Mouse (Mus musculus) monocyte, adult 5-6 weeks (primary cell): ENCODE data around the gene Ninl. TPM values are rescaled to one million over a fixed set of nuclear protein-coding genes. Genes with fewer than 3 reads are reported as not detected.
A peak's percentile ranks its signal among the peaks of the same experiment; 100 is the strongest.
"Not testable (repeated sequence)": the region's sequence is repeated elsewhere in the genome, so short reads cannot be mapped to it uniquely, and the experiment has no call there.

Source experiments
- ATAC-seq: fragments of 153-309, 156-312 bp; replicated peaks from 2 replicates; pipeline ENCODE4 v1.8.0; 2017; ENCODE audit warnings: mild to moderate bottlenecking; ENCODE audit not compliant: low TSS enrichment, insufficient number of reproducible peaks, severe bottlenecking, poor library complexity, low FRiP score
- total RNA-seq: library from RNA; stranded (forward); fragments of 200-1000, 200-491, 200-594 nt; gene quantifications from 3 replicates; pipeline ENCODE4 v1.2.3, GENCODE M21; 2017

The Ninl gene
- total RNA-seq, 1 experiment from 2014 or later: not detected

DNA sequence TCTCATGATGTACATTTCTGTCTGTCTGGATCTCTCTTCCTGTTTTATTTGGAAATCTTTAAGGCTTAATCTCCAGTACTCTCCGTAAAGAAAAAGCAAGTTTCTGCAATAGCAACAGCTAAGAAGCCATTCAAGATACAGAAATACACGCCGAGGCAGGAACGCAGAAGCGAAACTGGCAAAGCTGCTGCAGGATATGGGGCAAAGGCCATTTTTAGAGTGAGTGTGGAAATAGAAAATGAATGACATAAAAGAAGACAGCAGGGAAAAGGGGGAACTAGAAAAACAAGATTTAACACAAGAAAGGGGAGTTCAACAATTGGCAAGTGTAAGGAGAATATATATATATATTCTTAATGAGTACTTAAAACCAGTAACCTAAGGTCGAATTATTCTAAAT, 117.5 kb downstream of the Ninl start:
- ATAC-seq: peak; percentile 92

DNA sequence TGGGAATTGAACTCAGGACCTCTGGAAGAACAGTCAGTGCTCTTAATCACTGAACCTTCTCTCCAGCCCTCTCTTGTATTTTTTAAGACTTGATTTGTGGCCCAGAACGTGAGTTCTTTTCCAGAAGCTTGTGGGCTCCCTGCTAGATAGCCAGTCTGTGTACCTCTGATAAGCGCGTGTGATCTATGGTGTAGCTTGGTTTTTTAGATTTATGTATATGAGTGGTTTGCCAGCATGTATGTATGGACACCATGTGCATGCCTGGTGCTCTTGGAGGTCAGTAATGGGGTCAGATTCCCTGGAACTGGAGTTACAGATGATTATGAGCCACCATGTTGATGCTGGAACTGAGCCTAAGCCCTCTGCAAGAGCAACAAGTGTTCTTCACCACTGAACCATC, 118.6 kb downstream of the Ninl start:
- no peak for ATAC-seq

DNA sequence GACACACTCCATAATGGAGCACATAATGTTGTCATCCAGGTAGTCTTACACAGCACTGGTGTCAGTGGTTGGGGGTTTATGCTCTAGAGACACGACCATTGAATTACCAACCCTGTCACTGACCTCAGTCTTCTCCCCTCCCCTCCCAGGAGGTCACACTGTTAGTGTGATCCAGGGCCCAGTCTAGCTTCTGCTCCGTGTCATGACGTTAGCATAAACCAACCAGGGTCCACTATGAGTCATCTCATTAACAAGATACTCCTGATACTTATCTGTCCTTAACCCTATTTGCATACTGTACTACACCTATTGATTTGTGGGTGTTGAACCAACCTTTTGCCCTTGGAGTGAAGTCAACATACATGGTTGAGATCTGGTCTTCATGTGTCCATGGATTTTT, 120.5 kb downstream of the Ninl start:
- no peak for ATAC-seq

DNA sequence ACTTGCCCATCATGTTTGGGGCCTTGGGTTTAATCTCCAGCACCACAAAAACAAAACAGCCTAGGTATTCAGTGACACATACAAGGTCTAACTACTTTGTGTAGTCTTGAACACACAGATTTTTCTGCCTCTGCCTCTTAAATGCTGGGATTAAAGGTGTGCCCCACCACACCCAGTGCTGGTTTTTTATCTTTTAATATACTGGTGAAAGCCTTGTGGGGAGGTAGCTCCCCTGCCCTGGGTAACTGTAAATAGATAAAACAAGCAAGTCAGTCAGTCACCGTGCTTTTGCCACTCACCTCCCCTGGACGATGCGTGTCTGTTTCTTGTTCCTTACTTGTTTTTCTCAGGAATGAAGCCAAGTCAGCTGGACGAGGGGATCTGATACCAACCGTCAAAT, 123.4 kb downstream of the Ninl start:
- ATAC-seq: no peak

DNA sequence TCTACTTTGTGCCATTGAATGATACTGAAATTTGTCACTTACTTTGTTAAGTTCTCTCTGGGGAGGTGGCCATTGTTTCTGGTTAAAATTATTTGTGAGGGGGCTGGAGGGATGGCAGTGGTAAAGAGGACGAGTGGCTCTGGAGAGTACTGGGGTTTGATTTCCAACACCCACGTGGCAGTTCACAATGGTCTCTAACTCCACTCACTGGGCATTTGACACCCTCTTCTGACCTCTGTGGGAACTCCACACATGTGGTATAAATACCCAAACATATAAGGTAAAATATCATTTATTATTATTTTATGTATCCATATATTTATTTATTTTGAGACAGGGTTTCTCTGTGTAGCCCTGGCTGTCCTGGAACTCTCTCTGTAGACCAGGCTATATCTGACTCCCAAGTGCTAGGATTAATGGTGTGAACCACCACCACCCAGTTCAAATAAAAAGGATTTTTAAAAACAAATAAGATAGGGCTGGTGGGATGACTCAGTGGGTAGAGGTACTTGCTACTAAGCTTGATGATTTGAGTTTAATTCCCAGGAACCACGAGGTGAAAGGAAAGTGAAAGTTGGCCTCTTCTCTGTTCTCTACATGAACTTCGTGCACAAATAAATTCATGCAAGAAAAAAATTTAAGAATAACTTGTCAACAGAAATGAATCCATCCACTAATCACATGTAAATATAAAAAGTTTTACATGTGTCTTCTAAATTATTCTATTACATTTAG, 124.2 kb downstream of the Ninl start:
- ATAC-seq: no peak

DNA sequence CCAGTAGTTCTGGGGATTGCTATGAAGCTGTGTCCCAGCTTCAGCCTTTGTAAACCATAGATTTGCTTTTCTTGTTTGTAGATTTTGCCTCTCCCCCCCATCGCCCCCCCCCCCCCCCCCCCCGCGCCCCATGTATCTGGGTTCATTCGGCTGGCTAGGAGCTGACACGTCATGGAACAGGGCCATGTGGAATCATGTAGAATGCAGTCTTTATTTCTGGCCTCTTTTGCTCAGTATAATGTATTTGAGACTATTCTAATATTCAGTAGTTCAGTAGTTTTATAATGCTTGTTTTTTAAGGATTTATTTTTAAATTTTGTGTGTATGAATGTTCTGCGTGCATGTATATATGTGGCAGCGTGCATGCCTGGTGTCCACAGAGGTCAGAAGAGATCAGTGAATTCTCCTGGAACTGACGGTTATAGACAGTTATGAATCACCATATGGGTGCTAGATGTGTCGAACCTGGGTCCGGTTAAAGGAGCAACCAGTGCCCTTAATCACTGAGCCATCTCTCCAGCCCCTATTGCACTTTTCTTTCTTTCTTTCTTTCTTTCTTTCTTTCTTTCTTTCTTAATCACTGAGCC, 128.8 kb downstream of the Ninl start:
- no peak for ATAC-seq

DNA sequence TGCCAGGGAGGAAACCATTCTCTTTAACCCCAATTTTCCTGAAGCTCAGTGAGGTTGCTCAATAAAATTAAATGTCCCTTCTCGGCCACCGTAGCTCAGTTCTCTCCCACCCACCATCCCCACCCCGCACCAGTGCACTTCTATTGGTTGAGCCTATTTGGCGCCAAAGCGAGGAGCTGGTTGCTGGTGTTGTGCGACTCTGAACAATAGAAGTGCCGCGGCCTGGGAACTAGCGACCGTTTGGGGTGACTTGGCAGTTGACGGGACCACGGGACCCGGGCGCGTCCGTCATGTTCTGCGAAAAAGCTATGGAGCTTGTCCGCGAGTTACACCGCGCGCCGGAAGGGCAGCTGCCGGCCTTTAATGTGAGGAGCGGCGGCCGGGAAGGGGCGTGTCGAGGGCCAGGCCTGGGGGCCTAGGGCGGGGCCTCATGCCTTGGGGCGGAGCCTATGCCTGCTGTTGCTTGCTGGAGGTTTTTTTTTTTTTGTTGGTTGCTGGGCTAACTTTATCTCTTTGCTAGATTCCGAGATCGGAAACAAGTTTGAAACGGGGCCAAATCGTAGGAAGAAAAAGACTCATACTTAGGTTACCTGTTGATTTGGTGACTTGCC, 129.6 kb downstream of the Ninl start:
- ATAC-seq: peak; percentile 87

DNA sequence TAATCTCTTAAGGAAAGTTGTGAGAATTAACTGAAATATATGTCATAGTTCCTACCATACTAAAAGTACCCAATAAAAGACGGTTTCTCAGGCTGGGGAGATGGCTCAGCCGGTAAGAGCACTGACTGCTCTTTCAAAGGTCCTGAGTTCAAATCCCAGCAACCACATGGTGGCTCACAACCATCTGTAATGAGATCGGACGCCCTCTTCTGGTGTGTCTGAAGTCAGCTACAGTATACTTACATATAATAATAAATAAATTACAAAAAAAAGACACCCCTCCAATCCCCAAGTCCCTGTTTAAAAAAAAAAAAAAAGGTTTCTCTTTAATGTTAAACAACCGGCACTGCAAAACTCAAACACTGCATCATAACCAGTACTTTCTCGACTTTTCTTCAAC, 130.3 kb downstream of the Ninl start:
- ATAC-seq: not testable (repeated sequence)

DNA sequence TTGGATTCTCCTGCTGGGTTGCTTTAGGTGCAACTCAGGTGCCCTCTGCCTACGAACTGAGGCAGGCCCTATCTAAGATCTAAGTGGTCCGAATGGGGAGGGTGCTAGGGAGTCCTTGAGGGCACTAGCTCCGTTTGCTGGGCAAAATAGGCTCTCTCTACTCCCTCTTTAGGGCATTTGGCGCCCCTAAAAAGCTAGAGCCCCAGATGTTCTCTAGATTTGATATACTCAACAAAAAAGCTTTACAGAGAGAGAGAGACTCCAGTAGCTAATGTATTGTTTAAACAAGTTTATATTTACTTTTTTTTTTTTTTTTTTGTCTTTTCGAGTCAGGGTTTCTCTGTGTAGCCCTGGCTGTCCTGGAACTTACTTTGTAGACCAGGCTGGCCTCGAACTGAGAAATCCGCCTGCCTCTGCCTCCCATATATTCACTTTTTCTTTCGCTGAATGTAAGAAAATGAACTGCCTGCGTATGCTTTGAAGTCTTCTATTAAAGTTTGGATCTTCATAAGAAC, 134.2 kb downstream of the Ninl start, which contains the start of gene Gins1:
Gene Gins1 (plus strand): TSS at position 465 of the 515 bp plus-strand sequence.
- no peak for ATAC-seq

DNA sequence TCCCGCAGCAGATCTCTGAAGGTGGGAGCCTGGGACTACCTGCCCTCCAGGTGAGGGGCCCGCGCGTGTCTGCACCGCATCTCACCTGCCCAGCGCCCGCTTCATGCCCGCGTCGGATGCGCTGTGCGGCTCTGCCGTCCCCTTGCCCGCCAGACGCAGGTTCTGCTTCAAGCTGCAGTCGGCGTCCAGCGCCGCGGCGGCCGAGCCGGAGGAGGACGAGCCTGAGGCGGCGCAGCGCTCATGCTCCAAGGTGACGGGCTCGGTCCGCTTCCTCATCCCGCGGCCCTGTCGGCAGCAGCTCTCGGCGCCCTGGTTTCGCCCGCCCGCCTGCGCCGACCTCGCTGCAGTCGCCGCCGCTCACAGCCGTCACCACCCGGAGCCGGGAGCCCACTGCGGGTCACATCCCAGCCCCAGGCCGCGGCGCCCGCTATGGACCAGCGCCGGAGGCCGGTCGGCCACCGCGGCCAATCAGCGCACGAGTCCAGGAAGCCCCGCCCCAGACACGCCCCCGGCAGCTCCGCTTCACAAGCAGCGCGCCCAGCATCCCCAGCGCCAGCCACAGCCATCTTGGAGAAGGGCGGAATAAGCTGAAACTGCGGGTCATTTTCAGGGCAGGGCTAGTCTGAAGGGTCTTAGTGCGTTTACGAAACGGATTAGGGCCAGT, 134.8 kb downstream of the Ninl start, which contains the start of gene Abhd12:
Gene Abhd12 (minus strand): TSS at position 470 of the 664 bp plus-strand sequence.
- ATAC-seq: peak; percentile 88

DNA sequence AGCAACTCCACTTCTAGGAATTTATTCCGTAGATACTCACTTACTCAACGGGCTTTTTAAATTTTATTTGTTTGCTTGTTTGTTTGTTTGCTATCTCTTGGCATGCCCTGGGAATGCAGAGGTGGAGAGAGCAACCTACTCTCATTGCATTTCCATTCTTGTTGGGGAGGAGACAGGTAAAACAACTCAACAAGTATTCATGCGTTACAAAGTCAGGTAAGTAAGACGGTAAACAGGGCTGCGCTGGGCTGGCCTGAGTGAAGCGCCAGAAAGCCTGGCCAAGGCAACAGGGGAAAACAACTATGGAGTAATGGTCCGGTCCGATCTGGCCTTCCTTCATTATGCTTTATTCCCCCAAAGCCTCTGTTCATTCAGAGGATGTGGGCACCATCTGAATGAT, 136.8 kb downstream of the Ninl start:
- no peak for ATAC-seq

DNA sequence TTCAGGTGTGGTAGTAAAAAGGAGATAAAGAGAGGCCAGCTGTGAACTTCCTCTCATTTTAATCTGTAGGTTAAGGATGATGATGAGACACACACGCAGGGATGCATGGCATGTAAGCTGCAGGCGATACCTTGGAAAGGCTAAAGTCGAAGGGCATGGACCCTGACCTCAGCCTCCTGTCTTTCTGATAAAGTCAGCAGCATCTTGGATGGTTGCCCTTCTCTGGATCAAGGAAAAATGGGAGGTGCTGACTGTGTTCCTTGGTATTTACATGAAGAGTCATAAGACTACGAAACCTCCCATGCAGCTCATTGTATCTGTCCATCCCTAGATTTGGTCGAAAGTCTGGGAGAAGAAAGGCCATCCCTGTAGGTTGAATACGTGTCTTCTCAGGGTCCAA, 138.8 kb downstream of the Ninl start:
- no peak for ATAC-seq

DNA sequence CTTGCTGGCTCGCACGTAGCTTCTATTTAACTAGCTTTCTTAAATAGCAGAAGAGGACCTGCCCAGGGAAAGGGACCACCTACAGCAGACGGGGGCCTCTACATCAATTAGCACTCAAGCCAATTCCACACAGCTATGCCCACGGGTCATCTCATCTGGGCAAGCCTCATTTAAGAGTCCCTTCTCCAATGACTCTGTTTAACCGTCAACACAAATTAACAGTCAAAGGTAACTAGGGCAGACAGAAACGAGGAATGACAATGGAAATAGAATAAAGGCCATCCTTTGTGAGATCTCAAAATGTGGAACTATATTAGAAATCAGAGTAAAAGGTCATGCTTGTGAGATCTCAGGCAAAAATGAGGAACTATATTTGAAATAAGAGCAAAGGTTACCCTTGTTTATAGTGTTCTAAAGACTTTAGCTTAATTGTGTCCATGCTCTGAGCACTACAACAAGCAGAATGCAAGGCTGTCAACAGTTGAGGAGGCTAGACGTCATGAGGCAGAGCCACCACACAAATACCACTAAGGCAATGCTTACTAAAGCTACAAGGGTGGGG, 143.4 kb downstream of the Ninl start:
- peak; percentile 78 for ATAC-seq

DNA sequence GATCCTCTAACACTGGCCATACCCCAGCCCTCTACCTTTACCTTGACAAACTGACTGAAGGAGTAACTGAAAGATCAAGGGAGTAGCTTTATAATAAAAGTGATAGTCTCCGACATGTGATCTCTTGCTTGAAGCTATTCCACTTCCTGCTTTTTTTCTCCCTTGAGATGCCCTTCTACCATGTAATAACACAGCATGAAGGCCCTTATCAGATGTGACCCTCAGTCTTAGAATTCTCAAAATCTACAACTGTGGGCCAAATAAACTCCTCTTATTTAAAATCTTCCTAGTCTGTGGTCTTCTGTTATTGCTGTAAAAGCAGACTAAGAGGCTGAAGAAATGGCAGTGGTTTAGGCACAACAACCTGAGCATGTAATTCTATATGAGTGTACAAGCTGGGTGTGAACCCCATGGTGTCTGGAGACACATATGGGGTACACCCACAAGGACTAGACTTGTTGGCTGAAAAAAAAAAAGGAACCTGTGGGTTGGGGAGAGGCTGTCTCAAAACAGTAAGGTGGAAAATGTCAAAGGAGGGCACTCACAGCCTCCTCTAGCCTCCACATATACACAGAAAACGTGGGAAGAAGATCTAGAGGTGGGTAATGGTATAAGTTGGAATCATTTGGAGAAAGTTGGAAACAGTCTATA, 144.4 kb downstream of the Ninl start:
- ATAC-seq: peak; percentile 72

DNA sequence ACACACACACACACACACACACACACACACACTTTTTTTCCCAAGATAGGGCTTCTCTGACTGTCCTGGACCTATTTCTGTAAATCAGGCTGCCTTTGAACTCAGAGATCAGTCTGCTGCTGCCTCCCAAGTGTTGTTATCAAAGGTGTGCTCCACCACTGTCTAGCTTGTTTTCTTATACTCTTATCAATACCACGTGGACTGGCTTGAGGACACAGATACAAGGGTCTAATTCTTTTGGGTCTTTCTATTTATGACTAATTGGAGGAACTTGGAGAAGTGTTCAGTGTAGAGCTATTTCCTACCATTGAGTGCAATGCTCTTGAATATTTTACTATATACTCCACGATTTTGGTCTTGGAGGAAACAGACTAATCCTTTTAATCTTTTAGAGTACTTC, 151.8 kb downstream of the Ninl start:
- ATAC-seq: no peak

DNA sequence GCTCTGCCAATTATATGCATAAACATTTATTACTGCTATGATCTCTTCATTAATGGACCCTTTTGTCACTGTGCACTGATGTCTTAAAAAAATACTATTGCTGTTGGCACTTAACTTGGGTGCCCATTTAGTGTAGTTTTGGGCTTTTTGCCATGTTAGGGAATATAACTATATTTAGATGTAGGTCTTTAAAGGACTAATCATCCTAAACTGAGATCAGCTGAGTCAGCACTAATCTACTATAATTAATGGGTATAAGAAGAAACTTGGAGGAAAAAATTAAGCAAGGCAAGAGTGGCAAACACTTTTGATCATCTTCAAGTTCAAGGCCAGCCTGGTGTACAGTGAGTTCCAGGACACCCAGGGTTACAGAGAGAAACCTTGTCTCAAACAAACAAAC, 152.9 kb downstream of the Ninl start:
- ATAC-seq: no peak

DNA sequence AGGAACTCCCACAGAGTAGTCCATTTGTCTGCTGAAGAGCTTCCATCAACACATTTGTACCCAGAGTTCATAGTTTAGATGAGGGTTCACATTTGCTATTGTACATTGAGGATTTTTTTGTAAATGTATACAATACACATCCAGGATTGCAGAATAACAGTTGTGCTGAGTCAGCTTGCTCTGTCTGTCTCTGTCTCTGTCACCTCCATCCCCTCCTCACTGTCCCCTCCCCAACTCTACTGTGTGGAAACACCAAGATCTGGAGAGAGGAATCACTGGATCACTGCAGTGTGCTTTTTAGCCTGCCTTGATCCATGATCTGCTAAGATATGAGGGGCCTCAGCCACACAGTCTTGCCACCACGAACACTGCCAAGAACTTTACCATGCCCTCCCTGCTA, 153.4 kb downstream of the Ninl start:
- ATAC-seq: no peak

DNA sequence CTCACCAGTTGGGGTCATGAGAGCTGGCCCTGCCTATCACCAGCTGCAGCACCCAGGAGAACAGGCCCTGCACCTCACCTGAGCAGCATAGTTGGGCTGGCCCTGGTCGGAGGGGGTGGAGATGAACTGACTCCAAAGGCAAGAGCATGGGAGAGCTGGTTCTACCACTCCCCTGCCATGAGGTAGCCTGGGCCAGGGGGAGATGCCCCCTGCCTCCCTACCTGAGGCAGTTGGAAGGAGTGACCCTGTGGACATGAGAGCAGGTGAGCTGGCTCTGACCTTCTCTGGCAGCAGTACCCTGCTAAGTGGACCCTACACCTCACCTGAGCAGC, 154.4 kb downstream of the Ninl start:
- ATAC-seq: peak; percentile 15; the same call in 1 of the 2 replicates
